Mouse (Mus musculus) MEL (cell line): ENCODE measurements around the gene Rps11.

ENCODE experiments used
- EP300 ChIP-seq, 2 experiments: IDR thresholded peaks; 2 replicates each; pipeline ENCODE4 v1.6.1; 2011; ENCODE audit warnings: improper control_type of control experiment in 2 of 2, low read length in 2 of 2, low read depth in 1 of 2, mild to moderate bottlenecking in 1 of 2
- USF1 ChIP-seq: IDR thresholded peaks from 2 replicates; pipeline ENCODE4 v1.6.1; 2014; ENCODE audit warnings: low read depth, mild to moderate bottlenecking, inconsistent platforms, low read length, improper control_type of control experiment, moderate library complexity
- USF2 ChIP-seq, 2 experiments: IDR thresholded peaks; 2 replicates each; pipeline ENCODE4 v1.6.1; 2011 to 2012; ENCODE audit warnings: improper control_type of control experiment in 2 of 2, low read length in 2 of 2, borderline replicate concordance in 1 of 2, inconsistent platforms in 1 of 2, low read depth in 1 of 2, mild to moderate bottlenecking in 1 of 2; ENCODE audit not compliant: insufficient read depth in 1 of 2

GRCm38 (mm10) chr7:45135370-45135769 lies 11.1 kb upstream of the Rps11 start:
- TF ChIP-seq EP300 (IDR thresholded peaks at IDR 0.05; ENCODE audit: low read depth in 1 of 2, low read length in 2 of 2) (peak in 1 of 2 experiments; percentile 23; a peak in 1 of 4 replicates), USF2 (IDR thresholded peaks at IDR 0.05; ENCODE audit: borderline replicate concordance in 1 of 2, insufficient read depth in 1 of 2, low read depth in 1 of 2, low read length in 2 of 2) (no peak), USF1 (no peak)
